Mouse (Mus musculus) A20 (cell line): ENCODE measurements around the gene Gzmc.
"Not testable (repeated sequence)": the region's sequence is repeated elsewhere in the genome, so short reads cannot be mapped to it uniquely, and the experiment has no call there.

Source experiments
- DNase-seq: peaks from one replicate; pipeline ENCODE4 v3.0.0-alpha.2; 2011; ENCODE audit warnings: low read depth, low spot score

The Gzmc gene

DNA sequence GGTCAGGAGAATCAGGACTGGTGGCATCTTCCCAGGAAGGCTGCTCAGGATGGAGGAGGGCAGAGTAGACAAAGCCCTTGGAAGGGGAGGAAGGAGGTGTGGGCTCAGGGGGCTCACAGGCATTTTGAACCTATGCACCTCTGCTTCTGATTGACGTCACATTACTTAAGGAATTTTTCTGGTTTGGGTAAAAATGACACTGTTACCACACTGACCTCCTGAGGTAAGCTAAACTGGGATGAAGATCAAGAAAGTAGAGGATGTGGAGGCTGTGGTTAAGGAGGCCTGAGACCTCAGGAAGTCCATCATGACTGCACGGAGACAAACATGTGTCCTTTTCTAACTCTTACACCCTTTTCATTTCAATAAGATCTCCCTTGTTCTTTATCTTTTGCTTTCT is at the start of gene Gzmc:
Gzmc (minus strand) TSS at position 101 of the 400 bp plus-strand sequence.
- no peak for DNase-seq

DNA sequence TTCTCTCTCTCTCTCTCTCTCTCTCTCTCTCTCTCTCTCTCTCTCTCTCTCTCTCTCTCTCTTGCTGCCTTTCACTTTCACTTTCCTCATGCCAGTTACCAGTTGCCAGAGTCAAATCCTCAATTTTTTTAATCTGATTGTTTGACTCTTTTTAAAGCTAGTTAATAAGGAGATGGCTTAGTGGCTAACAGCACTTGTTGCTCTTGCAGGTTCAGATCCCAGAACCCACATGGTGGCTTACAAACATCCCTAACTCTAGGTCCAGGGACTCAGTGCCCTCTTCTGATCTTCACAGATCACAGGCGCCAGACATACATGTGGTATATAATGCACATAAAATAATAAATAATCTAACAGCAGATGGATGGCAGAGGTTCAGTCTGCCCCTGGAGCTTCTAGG is 49.4 kb upstream of the Gzmc start:
- no peak for DNase-seq

DNA sequence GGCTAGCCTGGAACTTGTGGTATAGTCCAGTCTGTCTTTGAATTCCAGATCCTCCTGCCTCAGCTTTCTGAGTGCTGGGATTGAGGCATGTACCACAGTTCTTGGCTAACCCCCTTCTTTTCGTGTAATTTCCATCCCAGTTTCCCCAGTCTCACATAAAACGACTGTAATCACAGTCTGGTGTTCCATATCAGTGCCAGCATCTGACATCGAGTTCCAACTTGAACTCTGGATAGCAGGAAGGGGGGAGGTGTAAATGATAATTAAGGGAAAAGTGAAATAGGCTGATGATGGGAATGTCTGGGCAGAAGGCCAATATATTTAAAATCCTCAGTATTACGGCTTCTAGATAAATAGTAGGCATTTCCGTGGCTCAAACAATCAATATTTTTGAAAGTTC is 46.6 kb upstream of the Gzmc start:
- DNase-seq: no peak

DNA sequence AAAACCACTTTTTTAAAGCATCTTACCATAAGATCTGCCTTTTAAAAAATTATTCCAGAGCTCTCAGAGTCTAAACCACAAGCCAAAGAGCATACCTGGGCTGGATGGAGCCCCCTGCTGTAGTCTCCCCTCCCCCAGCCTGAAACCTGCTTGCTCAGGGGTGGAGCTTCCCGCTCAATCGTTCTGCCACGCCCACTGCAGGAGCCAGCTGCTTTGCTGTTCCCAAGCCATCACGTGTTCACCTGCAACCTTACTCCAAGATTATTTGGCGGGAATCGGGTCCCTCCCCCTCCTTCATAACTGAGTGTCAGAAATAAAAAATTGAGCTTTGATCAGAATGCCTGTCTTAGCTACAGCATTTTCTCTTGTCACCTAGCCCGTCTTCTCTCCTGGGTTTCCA is 44.2 kb upstream of the Gzmc start:
- DNase-seq: not testable (repeated sequence)

DNA sequence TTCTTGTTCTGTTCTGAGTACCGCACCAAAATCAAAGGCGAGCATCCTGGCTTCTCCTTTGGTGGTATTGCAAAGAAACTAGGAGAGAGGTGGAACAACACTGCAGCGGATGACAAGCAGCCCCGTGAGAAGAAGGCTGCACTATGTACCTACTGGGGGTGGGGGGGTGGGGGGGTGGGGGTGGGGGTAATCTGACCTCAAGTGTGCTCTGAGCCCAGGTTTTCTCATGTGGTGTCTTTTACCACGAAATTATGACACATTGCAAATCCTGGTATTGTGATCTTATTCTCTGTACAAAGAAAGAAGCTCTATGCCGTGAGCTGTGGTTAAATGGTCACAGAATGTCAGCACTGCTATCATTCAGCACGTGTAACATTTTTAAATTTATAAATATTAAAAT is 41.6 kb upstream of the Gzmc start:
- DNase-seq: not testable (repeated sequence)

DNA sequence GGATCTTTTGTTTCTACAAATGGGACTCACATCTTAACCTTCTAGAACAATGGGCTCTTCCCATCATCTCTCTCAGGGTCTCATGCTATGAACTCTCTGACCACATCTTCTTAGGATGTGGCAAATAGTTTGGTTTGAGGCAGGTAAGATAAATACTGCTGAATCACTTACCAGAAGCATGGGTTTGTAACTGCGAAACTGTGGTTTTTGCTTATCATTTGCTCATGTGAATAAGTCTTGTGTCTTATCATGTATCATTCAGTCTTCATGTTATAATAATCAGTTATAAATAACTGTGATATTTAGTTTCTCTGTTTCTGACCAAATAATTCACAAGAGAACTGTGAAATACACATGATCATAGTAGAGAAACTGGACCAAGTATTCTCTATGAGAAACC is 31.7 kb upstream of the Gzmc start:
- no peak for DNase-seq

DNA sequence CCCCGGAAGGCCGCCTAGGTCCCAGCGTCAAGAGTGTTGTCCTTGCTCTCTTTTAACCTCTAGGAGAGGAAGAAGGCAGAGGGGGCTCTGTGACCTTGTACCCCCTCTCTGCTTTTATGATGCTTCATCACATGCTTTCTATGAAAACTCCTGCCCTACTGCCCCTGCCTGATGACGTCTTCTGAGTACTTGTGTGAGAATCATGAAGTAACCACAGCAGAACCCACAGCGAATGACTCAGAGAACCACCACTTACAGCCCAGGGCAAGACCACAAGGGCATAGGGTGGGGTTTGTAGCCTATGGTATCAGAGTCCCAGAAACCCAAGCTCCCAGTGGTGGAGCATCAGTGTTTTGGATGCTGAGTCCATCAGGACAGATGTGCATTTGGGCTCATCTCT is 27.7 kb upstream of the Gzmc start, which contains the start of gene Gzmb:
Gzmb (minus strand) TSS at position 108 of the 400 bp plus-strand sequence.
- no peak for DNase-seq

DNA sequence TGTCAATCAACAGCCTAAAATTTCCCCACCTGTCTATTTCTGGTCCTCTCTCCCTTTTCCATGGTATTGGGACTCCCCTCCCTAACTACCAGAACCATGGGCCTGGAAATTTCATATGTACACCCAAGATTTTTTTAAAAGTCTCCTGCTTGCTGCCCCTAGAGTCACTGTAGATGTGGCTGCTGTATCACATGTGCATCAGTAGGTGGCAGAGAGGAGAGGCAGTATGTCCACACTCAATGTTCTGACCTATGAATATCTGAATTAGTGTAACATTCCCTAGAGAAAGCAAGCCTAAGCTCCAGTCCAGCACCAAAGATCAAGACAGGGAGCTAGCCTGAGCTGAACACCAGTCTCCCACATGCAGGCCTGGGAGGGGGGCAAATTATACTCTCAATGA is 6.0 kb upstream of the Gzmc start:
- DNase-seq: peak; percentile 10

DNA sequence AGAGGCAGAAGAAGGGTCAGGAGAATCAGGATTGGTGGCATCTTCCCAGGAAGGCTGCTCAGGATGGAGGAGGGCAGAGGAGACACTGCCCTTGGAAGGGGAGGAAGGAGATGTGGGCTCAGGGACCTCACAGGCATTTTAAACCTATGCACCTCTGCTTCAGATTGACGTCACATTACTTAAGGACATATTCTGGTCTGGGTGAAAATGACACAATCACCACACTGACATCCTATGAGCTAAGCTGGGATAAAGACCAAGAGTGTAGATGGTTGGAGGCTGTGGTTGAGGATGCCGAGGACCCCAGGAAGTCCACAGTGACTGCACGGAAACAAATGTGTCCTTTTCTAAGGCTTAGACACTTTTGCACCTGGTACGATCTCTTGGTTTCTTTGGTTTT is 23.1 kb downstream of the Gzmc start, which contains the start of gene Gzmf:
Gzmf (minus strand) TSS at position 101 of the 400 bp plus-strand sequence.
- no peak for DNase-seq

DNA sequence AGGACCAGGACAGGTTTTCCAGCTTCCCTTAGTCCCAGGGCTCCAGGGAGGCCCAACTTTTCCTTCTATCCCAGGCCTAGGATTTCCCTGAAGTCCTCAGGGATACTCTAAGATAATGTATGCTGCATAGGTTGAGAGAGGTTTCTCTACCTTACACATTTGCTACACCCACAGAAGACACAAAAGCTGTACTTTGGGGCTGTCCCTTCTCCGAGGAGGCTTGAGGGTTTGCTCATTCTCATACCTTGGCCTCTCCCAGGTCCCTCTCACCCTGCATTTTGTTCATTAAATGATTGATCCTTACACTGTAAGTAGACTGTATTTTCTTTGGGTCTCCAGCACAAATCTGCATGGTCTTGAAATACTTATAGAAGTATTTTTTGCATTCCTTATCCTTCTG is 28.8 kb downstream of the Gzmc start:
- DNase-seq: no peak

DNA sequence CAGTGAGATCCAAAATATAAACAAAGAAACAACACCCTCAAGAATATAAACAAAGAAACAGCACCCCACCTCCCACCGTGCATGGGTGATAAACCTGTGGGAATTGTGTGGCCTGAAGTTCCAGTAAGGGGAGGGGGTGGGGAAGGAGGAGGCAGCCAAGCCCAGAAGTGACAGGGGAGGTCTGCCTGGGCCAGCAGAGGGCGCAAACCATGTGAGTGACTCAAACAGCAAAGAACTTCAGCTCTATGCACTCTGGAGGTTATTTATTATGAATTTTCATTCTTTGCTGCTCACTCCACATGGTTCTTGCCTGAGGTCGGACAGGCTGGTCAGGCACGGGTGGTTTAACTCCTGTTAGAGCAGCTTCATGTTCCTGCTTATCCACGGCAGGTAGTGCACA is 29.4 kb downstream of the Gzmc start:
- DNase-seq: peak; percentile 59

DNA sequence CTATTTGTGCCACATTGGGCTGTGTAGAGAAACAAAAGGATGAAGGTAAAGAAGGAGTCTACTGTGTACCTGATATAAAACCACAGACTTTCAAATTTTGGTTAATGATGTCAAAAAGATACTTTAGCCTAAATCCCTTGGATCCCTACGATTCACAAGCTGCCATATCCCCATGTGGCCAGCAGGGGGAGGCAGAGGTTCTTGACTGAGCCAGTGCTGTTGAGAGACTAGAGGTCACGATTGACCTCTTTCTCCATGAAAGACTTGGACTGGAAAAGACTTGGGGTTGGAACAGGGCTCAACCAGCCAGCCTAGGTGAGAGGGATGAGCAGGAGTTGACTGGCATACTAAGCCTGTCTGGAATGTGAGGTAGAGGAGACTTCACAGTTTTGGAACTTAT is 30.5 kb downstream of the Gzmc start:
- DNase-seq: peak; percentile 61

DNA sequence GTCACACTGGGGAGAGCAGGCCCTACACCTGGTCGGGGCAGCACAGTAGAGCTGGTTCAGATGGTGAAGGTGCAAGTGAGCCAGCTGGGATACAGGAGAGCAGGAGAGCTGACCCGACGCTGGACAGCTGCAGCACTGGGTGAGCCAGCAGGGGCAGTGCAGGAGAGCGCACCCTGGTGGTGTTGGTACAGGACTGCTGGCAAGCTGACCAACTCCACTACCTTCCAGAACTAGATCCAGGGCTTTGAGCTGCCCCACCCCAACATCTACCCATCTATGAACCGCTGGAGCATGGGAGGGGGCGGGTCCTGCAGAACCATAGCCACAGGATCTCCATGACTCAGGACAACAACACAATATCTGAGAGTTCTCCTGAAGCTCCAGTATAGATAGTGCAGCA is 47.5 kb downstream of the Gzmc start:
- peak; percentile 32 for DNase-seq

DNA sequence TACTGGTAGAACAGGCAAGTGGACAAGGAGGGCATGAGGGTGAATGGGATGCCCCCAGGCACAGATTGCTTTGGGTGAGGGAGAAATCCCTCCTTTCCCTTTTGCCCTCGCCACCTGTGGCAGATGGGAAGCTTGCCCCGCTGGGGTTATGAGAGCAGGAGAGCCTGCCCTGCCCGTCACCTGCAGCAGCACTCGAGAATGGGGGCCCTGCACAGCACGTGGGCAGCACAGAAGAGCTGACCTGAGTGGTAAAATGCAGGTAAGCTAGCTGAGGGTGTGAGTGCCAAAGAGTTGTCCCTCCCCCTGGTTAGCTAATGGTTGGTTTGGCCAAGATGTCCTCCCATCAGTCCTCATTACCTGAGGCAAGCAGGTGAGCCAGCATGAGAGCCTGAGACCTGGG is 47.9 kb downstream of the Gzmc start:
- no peak for DNase-seq
